Mouse (Mus musculus) liver, postnatal 0 days (tissue): ENCODE results near the gene Vamp1. TPM values are rescaled to one million over a fixed set of nuclear protein-coding genes. Genes with fewer than 3 reads are reported as not detected.

Experiments used
- ATAC-seq: fragments of 200-750 bp; cut with Nextera tagmentation; 2 replicates; pipeline ENCODE4 v1.8.0; 2017; ENCODE audit warnings: mild to moderate bottlenecking, moderate library complexity
- DNase-seq: peaks from one replicate; pipeline ENCODE4 v3.0.0-alpha.2; 2016
- H3K27ac ChIP-seq: fragments of 300-500 bp; sonication (generic); 2 replicates; pipeline ENCODE4 v1.5.1; 2014; ENCODE audit warnings: antibody characterized with exemption, moderate library complexity, mild to moderate bottlenecking, low read depth
- H3K27me3 ChIP-seq: fragments of 300-500 bp; sonication (generic); 2 replicates; pipeline ENCODE4 v1.6.1; 2014; ENCODE audit warnings: low read length, control low read depth, mixed read lengths; ENCODE audit not compliant: insufficient read depth
- H3K36me3 ChIP-seq: fragments of 300-500 bp; sonication (generic); replicated peaks from 2 replicates; pipeline ENCODE4 v1.6.1; 2014; ENCODE audit warnings: mild to moderate bottlenecking, control low read depth, low read length, moderate library complexity, mixed read lengths; ENCODE audit not compliant: insufficient read depth
- H3K4me1 ChIP-seq: fragments of 300-500 bp; sonication (generic); 2 replicates; pipeline ENCODE4 v1.6.1; 2014; ENCODE audit warnings: antibody characterized with exemption, mild to moderate bottlenecking, control low read depth; ENCODE audit not compliant: insufficient read depth
- H3K4me2 ChIP-seq: fragments of 300-500 bp; sonication (generic); 2 replicates; pipeline ENCODE4 v1.6.1; 2014; ENCODE audit warnings: low read depth, mild to moderate bottlenecking, low read length, moderate library complexity, mixed read lengths
- H3K4me3 ChIP-seq: fragments of 300-500 bp; sonication (generic); 2 replicates; pipeline ENCODE4 v1.5.1; 2014; ENCODE audit warnings: low read depth, low read length
- H3K9ac ChIP-seq: fragments of 300-500 bp; sonication (generic); replicated peaks from 2 replicates; pipeline ENCODE4 v1.6.1; 2014; ENCODE audit warnings: mild to moderate bottlenecking, moderate library complexity
- H3K9me3 ChIP-seq: fragments of 300-500 bp; sonication (generic); 2 replicates; pipeline ENCODE4 v1.6.1; 2016; ENCODE audit warnings: mild to moderate bottlenecking, control low read depth, low read length, mixed read lengths
- CTCF ChIP-seq: sonication (generic); IDR thresholded peaks from 2 replicates; pipeline ENCODE4 v1.5.1; 2016; ENCODE audit warnings: antibody characterized with exemption, low read depth
- EP300 ChIP-seq: IDR thresholded peaks from 2 replicates; pipeline ENCODE4 v1.6.1; 2016; ENCODE audit warnings: antibody characterized with exemption, low read depth, mild to moderate bottlenecking
- WGBS: fragments of 180-500 bp; shearing (Covaris S2); extraction: QIAGEN DNeasy Blood & Tissue Kit; methylation state at CpG from one replicate; pipeline ENCODE4 v1.1.7; 2014; ENCODE audit not compliant: insufficient replicate concordance; 5-methylcytosine and 5-hydroxymethylcytosine counted together
- polyA plus RNA-seq: library from polyadenylated mRNA; unstranded; fragments of >200 nt; fragmentation: Nextera tagmentation; extraction: Ambion mirVana; gene quantifications from 2 replicates; pipeline ENCODE4 v1.2.1, GENCODE M21; 2015

The Vamp1 gene
- polyA plus RNA-seq, 1 experiment from 2014 or later: 1.4 TPM

DNA sequence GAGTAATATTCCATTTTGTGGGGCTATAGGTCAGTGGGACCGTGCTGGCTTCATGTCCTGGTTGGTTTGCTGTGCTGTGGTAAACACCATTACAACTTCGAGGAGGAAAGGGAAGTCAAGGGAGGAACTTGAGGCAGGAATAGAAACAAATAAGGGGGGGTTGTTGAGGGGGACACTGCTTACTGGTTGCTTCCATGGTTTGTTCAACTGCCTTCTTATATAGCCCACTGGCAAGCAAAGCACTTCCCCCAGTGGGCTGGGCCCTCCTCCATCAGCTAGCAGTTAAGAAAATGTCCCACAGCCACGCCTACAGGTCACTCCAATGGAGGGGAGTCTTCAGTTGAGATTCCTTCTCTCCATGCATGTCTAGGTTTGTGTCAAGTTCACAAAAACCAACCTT is 36.9 kb downstream of the Vamp1 start:
- no peak for DNase-seq
- TF ChIP-seq CTCF (no peak), EP300 (no peak)
- H3K4me3 ChIP-seq: no peak overlapping the region
- H3K27ac ChIP-seq: no peak overlapping the region
- H3K9ac ChIP-seq: no peak overlapping the region
- no peaks in the 10 kb centered on the region for H3K9me3 ChIP-seq
- no peaks in the 10 kb centered on the region for H3K27me3 ChIP-seq
- ATAC-seq: no peak
- no peaks in the 10 kb centered on the region for H3K36me3 ChIP-seq
- peaks cover 6% of the 10 kb centered on the region for H3K4me1 ChIP-seq
- H3K4me2 ChIP-seq: no peak overlapping the region
- WGBS: 51% methylated on average over 3 of the region's 3 CpGs

GRCm38 (mm10) chr6:125252711-125253110 is 37.4 kb downstream of the Vamp1 start:
- Histone ChIP-seq H3K36me3 (no peaks in the 10 kb centered on the region), H3K27ac (no peak overlapping the region), H3K27me3 (no peaks in the 10 kb centered on the region), H3K4me3 (no peak overlapping the region), H3K9me3 (no peaks in the 10 kb centered on the region), H3K4me1 (peaks cover 6% of the 10 kb centered on the region), H3K4me2 (no peak overlapping the region), H3K9ac (no peak overlapping the region)
- TF ChIP-seq EP300 (no peak), CTCF (no peak)
- 82% methylated on average over 8 of the region's 8 CpGs for WGBS
- ATAC-seq (no peak), DNase-seq (no peak)

DNA sequence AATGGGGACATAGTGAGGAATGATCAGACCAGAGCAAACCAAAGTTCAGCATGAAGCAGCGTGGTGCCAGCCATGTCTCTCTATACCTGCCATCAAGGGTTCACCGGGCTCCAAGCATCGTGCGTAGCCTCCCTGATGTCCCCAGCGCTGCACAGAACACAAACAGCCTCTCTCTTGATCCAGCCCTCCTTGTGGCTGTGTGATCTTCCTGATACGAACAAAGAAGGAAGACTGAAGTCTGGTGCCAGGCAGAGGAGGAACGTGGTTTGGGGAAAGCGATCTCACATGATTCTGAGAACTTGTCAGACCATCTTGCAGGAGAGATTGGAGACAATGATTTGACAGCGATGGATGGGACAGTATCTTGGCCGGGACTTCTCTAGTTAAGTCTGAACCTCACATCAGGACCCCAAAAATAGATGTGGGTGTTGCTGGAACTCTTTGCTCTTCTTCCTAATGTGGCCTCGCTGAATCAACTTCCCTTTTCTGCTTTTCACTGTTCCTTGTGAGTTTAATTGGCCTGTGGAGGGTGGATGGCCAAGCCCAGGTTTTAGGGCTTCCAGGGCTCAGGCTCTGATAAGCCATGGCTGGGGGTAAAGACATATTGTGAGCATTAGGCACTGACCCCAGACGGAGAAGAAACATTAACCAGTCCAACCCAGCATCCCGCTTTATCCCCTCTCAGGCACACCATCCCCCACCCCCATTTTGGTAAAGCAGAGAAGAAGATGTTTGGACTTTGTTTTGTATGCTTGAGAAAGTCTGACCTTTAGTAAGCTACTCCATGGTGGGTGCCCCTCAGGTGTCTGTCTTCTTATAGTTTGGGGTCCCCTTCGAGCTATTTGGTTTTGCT is 38.7 kb downstream of the Vamp1 start:
- no peak for ATAC-seq
- Histone ChIP-seq H3K4me1 (peaks cover 6% of the 10 kb centered on the region), H3K4me3 (no peak overlapping the region), H3K27me3 (no peaks in the 10 kb centered on the region), H3K9ac (no peak overlapping the region), H3K36me3 (no peaks in the 10 kb centered on the region), H3K4me2 (peak overlapping the region; percentile 45; the same call in 1 of the 2 replicates), H3K9me3 (no peaks in the 10 kb centered on the region), H3K27ac (peak overlapping the region; percentile 39; the same call in 1 of the 2 replicates)
- 42% methylated on average over 14 of the region's 14 CpGs for WGBS
- DNase-seq: no peak
- TF ChIP-seq CTCF: no peak
- no peak for TF ChIP-seq EP300

GRCm38 (mm10) chr6:125255516-125256044 is 40.2 kb downstream of the Vamp1 start:
- TF ChIP-seq EP300 (no peak), CTCF (no peak)
- Histone ChIP-seq H3K4me2 (no peak overlapping the region), H3K4me3 (no peak overlapping the region), H3K36me3 (no peaks in the 10 kb centered on the region), H3K27me3 (no peaks in the 10 kb centered on the region), H3K9ac (no peak overlapping the region), H3K9me3 (no peaks in the 10 kb centered on the region), H3K27ac (no peak overlapping the region), H3K4me1 (peaks cover 6% of the 10 kb centered on the region)
- 80% methylated on average over 7 of the region's 7 CpGs for WGBS
- ATAC-seq: no peak
- DNase-seq: no peak

GRCm38 (mm10) chr6:125256222-125256966 is 41.0 kb downstream of the Vamp1 start:
- DNase-seq (no peak), ATAC-seq (no peak)
- TF ChIP-seq CTCF (no peak), EP300 (no peak)

DNA sequence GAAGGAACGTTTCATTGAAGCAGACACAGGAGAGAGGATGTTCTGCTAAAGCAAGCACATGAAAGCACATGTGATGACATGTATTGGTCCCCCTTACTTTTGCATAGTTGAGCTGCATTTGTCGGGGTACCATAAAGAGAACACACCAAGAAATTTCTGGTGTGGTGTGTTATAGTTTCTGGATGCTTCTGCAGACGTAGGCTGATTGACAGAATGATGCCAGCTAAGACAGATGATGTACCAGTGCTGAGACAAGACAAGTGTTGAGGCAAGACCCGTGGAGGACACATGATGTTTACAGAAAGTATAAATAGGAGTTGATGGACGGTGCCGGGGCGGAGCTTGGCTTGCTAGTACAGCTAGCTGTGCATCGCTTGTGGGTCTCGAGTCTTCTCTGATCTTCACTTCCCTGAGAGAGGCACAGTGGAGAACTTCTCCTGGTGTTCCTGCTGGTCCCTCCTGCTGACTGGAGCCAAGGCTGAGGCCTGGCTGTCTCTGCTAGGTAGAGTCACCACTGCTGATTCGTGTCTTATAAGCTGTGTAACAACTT is 44.7 kb downstream of the Vamp1 start:
- Histone ChIP-seq H3K4me2 (no peak overlapping the region), H3K36me3 (no peaks in the 10 kb centered on the region), H3K4me3 (no peak overlapping the region), H3K4me1 (no peaks in the 10 kb centered on the region), H3K27me3 (no peaks in the 10 kb centered on the region), H3K9me3 (no peaks in the 10 kb centered on the region), H3K27ac (no peak overlapping the region), H3K9ac (no peak overlapping the region)
- 76% methylated on average over 10 of the region's 10 CpGs for WGBS
- no peak for TF ChIP-seq EP300
- no peak for TF ChIP-seq CTCF
- DNase-seq (no peak), ATAC-seq (no peak)

More at GRCm38 (mm10) chr6:125256222-125256966, 41.0 kb downstream of the Vamp1 start:
- peaks cover 6% of the 10 kb centered on the region for H3K4me1 ChIP-seq
- no peaks in the 10 kb centered on the region for H3K36me3 ChIP-seq
- no peaks in the 10 kb centered on the region for H3K9me3 ChIP-seq
- H3K27ac ChIP-seq: no peak overlapping the region
- no peak overlapping the region for H3K4me3 ChIP-seq
- H3K27me3 ChIP-seq: no peaks in the 10 kb centered on the region
- H3K4me2 ChIP-seq: no peak overlapping the region
- 67% methylated on average over 8 of the region's 8 CpGs for WGBS
- no peak overlapping the region for H3K9ac ChIP-seq
